ENCODE assay signal across 7 mouse cellular contexts in genomic region chr11:5314796-5315195, GRCm38 (mm10). TPM values are rescaled to one million over a fixed set of nuclear protein-coding genes. Genes with fewer than 3 reads are reported as not detected.
A peak's percentile ranks its signal among the peaks of the same experiment; 100 is the strongest.
DNase-seq lines count a peak whose midpoint lies in the region; TF ChIP-seq lines count a peak whose summit lies in the region.

No protein-coding gene starts in this region.

- no peak for TF ChIP-seq POLR2A in olfactory bulb, adult 2 months (IDR thresholded peaks at IDR 0.05; ENCODE audit: insufficient read depth, low read depth, low read length)

- H3K27ac ChIP-seq in olfactory bulb, adult 2 months (ENCODE audit: insufficient read depth, low read depth, low read length): peak overlapping the region; percentile 58; the same call in 1 of the 2 replicates

- H3K4me3 ChIP-seq in olfactory bulb, adult 2 months (ENCODE audit: insufficient read depth, low read depth, low read length): no peak overlapping the region

- no peak for TF ChIP-seq CTCF in olfactory bulb, adult 2 months (IDR thresholded peaks at IDR 0.05; ENCODE audit: insufficient read depth, low read depth, low read length)

- intact Hi-C loops in left cerebral cortex, postnatal 10 days (cut with DNase I): no loop called here

- DNase-seq in 3134 (ENCODE audit: extremely low read depth, insufficient read length, low spot score) (peak; percentile 42), 3T3-L1 (ENCODE audit: low read depth, low spot score) (peak; percentile 36)
- DNase-seq in cerebellum, postnatal 36 days: peak; percentile 95 to 98
- DNase-seq in kidney, adult 18-20 months: peak; percentile 74
- peak; percentile 55 to 72 for DNase-seq in left cerebral cortex, postnatal 10 days (ENCODE audit: extremely low spot score in 1 of 2, low spot score in 2 of 2)
- DNase-seq in embryo, embryonic 9.5 days (ENCODE audit: extremely low spot score): no peak

- H3K4me1 ChIP-seq in olfactory bulb, adult 2 months (ENCODE audit: control insufficient read depth, insufficient read depth, low read length): peaks cover 22% of the 10 kb centered on the region

RNA-seq across cellular contexts. Expression of gene Kremen1, which starts 53.4 kb away (rescaled TPM):
- total RNA-seq in left cerebral cortex, postnatal 10 days (2021): 1 to 10 TPM; 9.2 to 9.5 TPM
- polyA plus RNA-seq in olfactory bulb, adult 2 months (2012; ENCODE audit: insufficient read depth, insufficient read length, low replicate concordance, missing spikeins): 126 TPM in 1 of 2 replicates, not detected in the other
